ENCODE assay signal across 12 mouse cellular contexts in genomic region chr3:129331427-129331826, GRCm38 (mm10). TPM values are rescaled to one million over a fixed set of nuclear protein-coding genes. Genes with fewer than 3 reads are reported as not detected.
DNase-seq lines count a peak whose midpoint lies in the region; ATAC-seq and TF ChIP-seq lines count a peak whose summit lies in the region.
"Had no signal": no experiment of that assay in that cellular context is flagged by ENCODE, and none has a peak within 500 bp of the region (broad histone marks: within the 10 kb centered on the region; RNA-seq: fewer than 3 reads in every experiment).

No protein-coding gene starts in this region.

- H3K27ac ChIP-seq in kidney, postnatal 0 days = peak overlapping the region; percentile 60; the same call in 1 of the 2 replicates
- no peak overlapping the region for H3K27ac ChIP-seq in embryonic facial prominence, embryonic 15.5 days (replicated peaks)
- H3K27ac ChIP-seq in liver, postnatal 0 days (ENCODE audit: low read depth) = no peak overlapping the region

- intact Hi-C loops in heart, postnatal 10 days (cut with DNase I) = no loop called here

- no peak for TF ChIP-seq EP300 in liver, postnatal 0 days (IDR thresholded peaks at IDR 0.05; ENCODE audit: low read depth)

- peak; percentile 67 for DNase-seq in heart, adult 11 months
- DNase-seq in heart, postnatal 10 days = no peak
- no peak for DNase-seq in kidney, postnatal 0 days (ENCODE audit: low spot score)
- DNase-seq in kidney, adult 9 months = no peak
- DNase-seq in liver, postnatal 0 days = no peak
- DNase-seq in spleen, adult 12 weeks (ENCODE audit: low spot score) = no peak
- DNase-seq in frontal cortex, postnatal 10 days (ENCODE audit: low spot score in 2 of 2) = no peak
- DNase-seq: layer of hippocampus, postnatal 36 days; lung, postnatal 4 days; thymus, postnatal 36 days had no signal

- H3K27me3 ChIP-seq in kidney, postnatal 0 days (ENCODE audit: insufficient read depth, low read length) = no peaks in the 10 kb centered on the region
- no peaks in the 10 kb centered on the region for H3K27me3 ChIP-seq in embryonic facial prominence, embryonic 15.5 days
- H3K27me3 ChIP-seq in liver, postnatal 0 days (ENCODE audit: insufficient read depth, low read length) = no peaks in the 10 kb centered on the region

- H3K36me3 ChIP-seq in kidney, postnatal 0 days (ENCODE audit: insufficient read depth, low read length) = no peaks in the 10 kb centered on the region
- H3K36me3 ChIP-seq in embryonic facial prominence, embryonic 15.5 days = no peaks in the 10 kb centered on the region
- no peaks in the 10 kb centered on the region for H3K36me3 ChIP-seq in liver, postnatal 0 days (replicated peaks; ENCODE audit: insufficient read depth, low read length)

- 0 out of 2 replicates have a peak overlapping the region, but pooled peaks have one; percentile 35 for H3K9ac ChIP-seq in kidney, postnatal 0 days (ENCODE audit: low read depth, low read length)
- H3K9ac ChIP-seq in embryonic facial prominence, embryonic 15.5 days = no peak overlapping the region
- 0 out of 2 replicates have a peak overlapping the region, but pooled peaks have one; percentile 34 for H3K9ac ChIP-seq in liver, postnatal 0 days (replicated peaks)

- H3K4me3 ChIP-seq in kidney, postnatal 0 days (replicated peaks; ENCODE audit: low read depth, low read length) = peak overlapping the region; percentile 46
- H3K4me3 ChIP-seq in embryonic facial prominence, embryonic 15.5 days (replicated peaks) = peak overlapping the region; percentile 24; the same call in 1 of the 2 replicates
- peak overlapping the region; percentile 46 for H3K4me3 ChIP-seq in liver, postnatal 0 days (ENCODE audit: low read depth, low read length)

- no peak for ATAC-seq in kidney, postnatal 0 days (replicated peaks; ENCODE audit: low FRiP score, low read depth)
- no peak for ATAC-seq in embryonic facial prominence, embryonic 15.5 days (ENCODE audit: insufficient number of reproducible peaks, low FRiP score, low TSS enrichment, low read depth)
- no peak for ATAC-seq in liver, postnatal 0 days
- ATAC-seq: inflammation-experienced regulatory T-cells, adult 6 months had no signal

- 81% methylated on average over 6 of the region's 6 CpGs for WGBS in kidney, postnatal 0 days
- WGBS in embryonic facial prominence, embryonic 15.5 days = 93% methylated on average over 6 of the region's 6 CpGs
- 72% methylated on average over 6 of the region's 6 CpGs for WGBS in liver, postnatal 0 days (ENCODE audit: insufficient replicate concordance)

- no peak for TF ChIP-seq CTCF in kidney, postnatal 0 days (IDR thresholded peaks at IDR 0.05; ENCODE audit: low read depth)
- no peak for TF ChIP-seq CTCF in liver, postnatal 0 days (IDR thresholded peaks at IDR 0.05; ENCODE audit: low read depth)

- H3K4me1 ChIP-seq in kidney, postnatal 0 days (replicated peaks; ENCODE audit: insufficient read depth, low read length) = peaks cover 12% of the 10 kb centered on the region; the same call in 1 of the 2 replicates
- peaks cover 10% of the 10 kb centered on the region for H3K4me1 ChIP-seq in embryonic facial prominence, embryonic 15.5 days
- no peaks in the 10 kb centered on the region for H3K4me1 ChIP-seq in liver, postnatal 0 days (ENCODE audit: insufficient read depth)

- H3K4me2 ChIP-seq in kidney, postnatal 0 days (ENCODE audit: low read length) = peak overlapping the region; percentile 74
- H3K4me2 ChIP-seq in embryonic facial prominence, embryonic 15.5 days (replicated peaks) = peak overlapping the region; percentile 32; the same call in 1 of the 2 replicates
- peak overlapping the region; percentile 68 for H3K4me2 ChIP-seq in liver, postnatal 0 days (ENCODE audit: low read depth, low read length)

- no peaks in the 10 kb centered on the region for H3K9me3 ChIP-seq in kidney, postnatal 0 days (replicated peaks; ENCODE audit: low read length)
- no peaks in the 10 kb centered on the region for H3K9me3 ChIP-seq in embryonic facial prominence, embryonic 15.5 days (replicated peaks)
- no peaks in the 10 kb centered on the region for H3K9me3 ChIP-seq in liver, postnatal 0 days (ENCODE audit: low read length)

RNA-seq across cellular contexts. Expression of gene Enpep, which starts 1.1 kb away (rescaled TPM):
- total RNA-seq in heart, postnatal 10 days (2021) = 1 to 10 TPM; 9.2 to 9.7 TPM
- polyA plus RNA-seq in kidney, postnatal 0 days (2015; fragmentation: Nextera tagmentation; extraction: Ambion mirVana) = 108 and 117 TPM in 2 replicates
- polyA plus RNA-seq in embryonic facial prominence, embryonic 15.5 days (2015; fragmentation: Nextera tagmentation; extraction: Ambion mirVana) = 4.8 and 8.7 TPM in 2 replicates
- polyA plus RNA-seq in liver, postnatal 0 days (2015; fragmentation: Nextera tagmentation; extraction: Ambion mirVana) = 7.8 and 8.6 TPM in 2 replicates
- polyA plus RNA-seq: inflammation-experienced regulatory T-cells, adult 6 months had no signal

Comparison
In these comparisons a context has a peak if more than half of its experiments do, and no peak if none do; other contexts are left out.
1. RNA of gene Enpep, which starts 1.1 kb away (polyA plus RNA-seq): 108 to 117 TPM in kidney, postnatal 0 days; 4.8 to 8.7 TPM in embryonic facial prominence, embryonic 15.5 days and 7.8 to 8.6 TPM in liver, postnatal 0 days; every median in the first group is over 10 times any median in the second.
2. Peak in every context shown above with its lines, with median percentiles within 50 percentile points of each other: H3K4me2 ChIP-seq and H3K4me3 ChIP-seq.